ENCODE assay signal across 16 mouse cellular contexts in the genomic region with DNA sequence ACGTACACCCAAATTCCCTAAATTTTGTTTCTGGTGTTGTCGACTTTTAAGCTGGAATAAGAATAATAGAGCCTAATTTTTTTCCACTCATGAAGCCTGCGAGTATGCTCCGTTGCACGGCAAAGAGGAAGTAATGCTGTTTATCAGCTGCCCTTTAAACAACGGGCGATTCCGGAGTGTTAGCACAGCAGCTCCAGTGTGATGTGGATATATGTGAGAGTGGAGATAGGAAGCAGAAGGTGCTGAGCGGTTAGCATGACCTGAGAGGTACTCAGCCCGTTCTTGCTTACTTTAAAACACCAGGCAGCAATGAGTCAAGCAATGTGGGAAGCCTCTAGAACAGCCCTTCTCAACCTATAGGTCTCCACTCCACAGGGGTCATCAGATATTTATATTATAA. TPM values are rescaled to one million over a fixed set of nuclear protein-coding genes. Genes with fewer than 3 reads are reported as not detected.
A peak's percentile ranks its signal among the peaks of the same experiment; 100 is the strongest.
DNase-seq lines count a peak whose midpoint lies in the region; ATAC-seq and TF ChIP-seq lines count a peak whose summit lies in the region.
"Had no signal": no experiment of that assay in that cellular context is flagged by ENCODE, and none has a peak within 500 bp of the region (broad histone marks: within the 10 kb centered on the region; RNA-seq: fewer than 3 reads in every experiment).

No protein-coding gene starts in this region.

- H3K9me3 ChIP-seq in liver, embryonic 14.5 days (ENCODE audit: control insufficient read depth, low read length): no peaks in the 10 kb centered on the region
- no peaks in the 10 kb centered on the region for H3K9me3 ChIP-seq in stomach, postnatal 0 days (ENCODE audit: control insufficient read depth, low read length)
- H3K9me3 ChIP-seq: embryonic facial prominence, embryonic 13.5 days; forebrain, embryonic 12.5 days; midbrain, embryonic 12.5 days had no signal

- TF ChIP-seq EP300 in liver, embryonic 14.5 days (IDR thresholded peaks at IDR 0.05; ENCODE audit: low read depth): no peak
- no peak for TF ChIP-seq EP300 in stomach, postnatal 0 days (optimal IDR thresholded peaks at IDR 0.05)

- H3K4me3 ChIP-seq in liver, embryonic 14.5 days (ENCODE audit: insufficient read depth in 1 of 2, low read depth in 2 of 2, low read length in 2 of 2): no peak overlapping the region
- no peak overlapping the region for H3K4me3 ChIP-seq in stomach, postnatal 0 days (ENCODE audit: low read depth, low read length)
- H3K4me3 ChIP-seq: embryonic facial prominence, embryonic 13.5 days; forebrain, embryonic 12.5 days; gastrocnemius, adult 2 months; midbrain, embryonic 12.5 days had no signal

- H3K4me1 ChIP-seq in liver, embryonic 14.5 days (replicated peaks; ENCODE audit: control insufficient read depth in 2 of 2, insufficient read depth in 2 of 2, low read length in 1 of 2): peaks cover 0 to 17% of the 10 kb centered on the region in 2 experiments; a peak in 2 of 4 replicates
- H3K4me1 ChIP-seq in stomach, postnatal 0 days (replicated peaks; ENCODE audit: control insufficient read depth, insufficient read depth): no peaks in the 10 kb centered on the region

- H3K27me3 ChIP-seq in liver, embryonic 14.5 days (ENCODE audit: control insufficient read depth, insufficient read depth, low read length): no peaks in the 10 kb centered on the region; the same call in 1 of the 2 replicates
- H3K27me3 ChIP-seq in stomach, postnatal 0 days (ENCODE audit: control insufficient read depth, insufficient read depth, low read length): no peaks in the 10 kb centered on the region
- H3K27me3 ChIP-seq: embryonic facial prominence, embryonic 13.5 days; forebrain, embryonic 12.5 days; midbrain, embryonic 12.5 days had no signal

- H3K36me3 ChIP-seq in liver, embryonic 14.5 days (replicated peaks; ENCODE audit: control insufficient read depth, insufficient read depth, low read depth): no peaks in the 10 kb centered on the region
- H3K36me3 ChIP-seq in stomach, postnatal 0 days (ENCODE audit: control insufficient read depth, insufficient read depth, low read length): no peaks in the 10 kb centered on the region
- H3K36me3 ChIP-seq: embryonic facial prominence, embryonic 13.5 days; forebrain, embryonic 12.5 days; midbrain, embryonic 12.5 days had no signal

- no peak overlapping the region; the same call in 1 of the 2 replicates for H3K9ac ChIP-seq in liver, embryonic 14.5 days (replicated peaks)
- H3K9ac ChIP-seq in stomach, postnatal 0 days (ENCODE audit: low read length): no peak overlapping the region
- H3K9ac ChIP-seq: embryonic facial prominence, embryonic 13.5 days; forebrain, embryonic 12.5 days; midbrain, embryonic 12.5 days had no signal

- DNase-seq in lung, postnatal 36 days: peak; percentile 13
- no peak for DNase-seq in lung, postnatal 14 days
- peak; percentile 87 for DNase-seq in MEL-GATA-1-ER (ENCODE audit: extremely low read depth, low read depth)
- peak in 1 of 3 experiments; percentile 10 for DNase-seq in liver, embryonic 14.5 days (ENCODE audit: low read depth in 3 of 3, low spot score in 3 of 3)
- peak; percentile 41 for DNase-seq in stomach, postnatal 0 days (ENCODE audit: low spot score)
- DNase-seq in thymus, postnatal 4 days: no peak
- DNase-seq: adrenal gland, postnatal 25 days; cerebellum, postnatal 36 days; gastrocnemius, adult 2 months; kidney, postnatal 10 days; thymus, postnatal 25 days had no signal

- no peak overlapping the region for H3K27ac ChIP-seq in liver, embryonic 14.5 days
- H3K27ac ChIP-seq in stomach, postnatal 0 days (replicated peaks): peak overlapping the region; percentile 56
- H3K27ac ChIP-seq: embryonic facial prominence, embryonic 13.5 days; forebrain, embryonic 12.5 days; gastrocnemius, adult 2 months; midbrain, embryonic 12.5 days had no signal

- TF ChIP-seq CTCF in liver, embryonic 14.5 days (IDR thresholded peaks at IDR 0.05; ENCODE audit: low read depth): no peak
- TF ChIP-seq CTCF in stomach, postnatal 0 days (IDR thresholded peaks at IDR 0.05; ENCODE audit: low read depth): no peak

- H3K4me2 ChIP-seq in liver, embryonic 14.5 days (ENCODE audit: low read depth): peak overlapping the region; percentile 29
- H3K4me2 ChIP-seq in stomach, postnatal 0 days (replicated peaks; ENCODE audit: low read depth): no peak overlapping the region
- H3K4me2 ChIP-seq: embryonic facial prominence, embryonic 13.5 days; forebrain, embryonic 12.5 days; midbrain, embryonic 12.5 days had no signal

- 10% methylated on average over 10 of the region's 10 CpGs for WGBS in liver, embryonic 14.5 days (ENCODE audit: insufficient replicate concordance)
- 14% methylated on average over 10 of the region's 10 CpGs for WGBS in stomach, postnatal 0 days

- ATAC-seq in liver, embryonic 14.5 days (ENCODE audit: insufficient read depth): no peak
- peak; percentile 72 for ATAC-seq in stomach, postnatal 0 days (ENCODE audit: low FRiP score, low TSS enrichment)
- ATAC-seq in activated CD4-positive, CD25-positive, alpha-beta regulatory T cell, adult 4 months: no peak
- ATAC-seq: inflammation-experienced regulatory T-cells, adult 6 months had no signal

RNA-seq across cellular contexts. Expression of gene Phc1, which starts 3.4 kb away (rescaled TPM):
- 2.2 and 2.3 TPM in 2 replicates for polyA plus RNA-seq in liver, embryonic 14.5 days (2012; rRNA removed)
- 1.8 and 1.9 TPM in 2 replicates for polyA plus RNA-seq in liver, embryonic 14.5 days (2014; fragmentation: Nextera tagmentation; extraction: Ambion mirVana)
- 5.3 and 6.1 TPM in 2 replicates for polyA plus RNA-seq in stomach, postnatal 0 days (2015; fragmentation: Nextera tagmentation; extraction: Ambion mirVana)
- 1 to 10 TPM; 4.9 to 7.7 TPM for polyA plus RNA-seq in activated CD4-positive, CD25-positive, alpha-beta regulatory T cell, adult 4 months (2017; shearing (Covaris generic))

RNA-seq across cellular contexts. Expression of gene M6pr, which starts 35.2 kb away (rescaled TPM):
- polyA plus RNA-seq in liver, embryonic 14.5 days (2012; rRNA removed): 36.5 and 48.1 TPM in 2 replicates
- polyA plus RNA-seq in liver, embryonic 14.5 days (2014; fragmentation: Nextera tagmentation; extraction: Ambion mirVana): 84.2 and 95.4 TPM in 2 replicates
- 103 and 111 TPM in 2 replicates for polyA plus RNA-seq in stomach, postnatal 0 days (2015; fragmentation: Nextera tagmentation; extraction: Ambion mirVana)
- 100 to 1,000 TPM; 227 to 271 TPM for polyA plus RNA-seq in activated CD4-positive, CD25-positive, alpha-beta regulatory T cell, adult 4 months (2017; shearing (Covaris generic))

Comparison
In these comparisons a context has a peak if more than half of its experiments do, and no peak if none do; other contexts are left out.
1. DNase-seq: peak in lung, postnatal 36 days (single experiment), MEL-GATA-1-ER (single experiment) and stomach, postnatal 0 days (single experiment); none in lung, postnatal 14 days (single experiment) and thymus, postnatal 4 days (single experiment).